Mouse (Mus musculus) liver, embryonic 14.5 days (tissue): Measurements from ENCODE around the gene Klk4.

ENCODE experiments used
- CTCF ChIP-seq: IDR thresholded peaks from 2 replicates; pipeline ENCODE4 v1.5.1; 2016; ENCODE audit warnings: antibody characterized with exemption, low read depth, control low read depth
- EP300 ChIP-seq: IDR thresholded peaks from 2 replicates; pipeline ENCODE4 v1.6.1; 2016; ENCODE audit warnings: antibody characterized with exemption, low read depth

DNA sequence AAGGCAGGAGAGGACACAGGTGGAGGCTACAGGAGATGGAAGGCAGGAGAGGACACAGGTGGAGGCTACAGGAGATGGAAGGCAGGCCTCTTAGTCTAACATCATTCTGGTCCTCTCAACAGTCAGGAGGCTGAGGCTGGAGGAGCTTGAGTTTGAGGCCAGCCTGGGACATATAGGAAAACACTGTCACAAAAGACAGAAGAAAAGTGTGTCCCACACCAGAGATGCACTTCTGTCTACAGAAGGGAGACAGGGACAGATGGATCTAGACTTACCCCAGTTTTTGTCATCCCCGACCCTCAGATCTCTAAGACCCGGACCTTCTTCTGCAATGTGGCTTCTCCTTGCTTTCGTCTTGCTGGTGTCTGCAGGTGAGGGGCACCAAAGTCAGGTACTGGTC lies 52.5 kb downstream of the Klk4 start, which contains the start of gene Klk15:
- TF ChIP-seq CTCF (no peak), EP300 (no peak)
